Mouse (Mus musculus) heart, embryonic 12.5 days (tissue): ENCODE results near the gene Polr3b. TPM values are rescaled to one million over a fixed set of nuclear protein-coding genes. Genes with fewer than 3 reads are reported as not detected.

Experiments used
- ATAC-seq: fragments of 200-750 bp; cut with Nextera tagmentation; 2 replicates; pipeline ENCODE4 v1.8.0; 2017; ENCODE audit warnings: moderate TSS enrichment, moderate library complexity; ENCODE audit not compliant: insufficient number of reproducible peaks, low FRiP score
- H3K27ac ChIP-seq: fragments of 300-500 bp; sonication (generic); 2 replicates; pipeline ENCODE4 v1.5.1; 2016; ENCODE audit warnings: mild to moderate bottlenecking, moderate library complexity; ENCODE audit not compliant: poor library complexity, severe bottlenecking
- H3K27me3 ChIP-seq: fragments of 300-500 bp; sonication (generic); replicated peaks from 2 replicates; pipeline ENCODE4 v1.6.1; 2016; ENCODE audit warnings: mild to moderate bottlenecking, moderate library complexity
- H3K36me3 ChIP-seq: fragments of 300-500 bp; sonication (generic); 2 replicates; pipeline ENCODE4 v1.6.1; 2016; ENCODE audit warnings: mild to moderate bottlenecking, moderate library complexity
- H3K4me1 ChIP-seq: fragments of 300-500 bp; sonication (generic); replicated peaks from 2 replicates; pipeline ENCODE4 v1.6.1; 2016; ENCODE audit warnings: mild to moderate bottlenecking
- H3K4me2 ChIP-seq: fragments of 300-500 bp; sonication (generic); 2 replicates; pipeline ENCODE4 v1.6.1; 2016; ENCODE audit warnings: mild to moderate bottlenecking, moderate library complexity
- H3K4me3 ChIP-seq: fragments of 300-500 bp; sonication (generic); 2 replicates; pipeline ENCODE4 v1.5.1; 2016; ENCODE audit warnings: mild to moderate bottlenecking
- H3K9ac ChIP-seq: fragments of 300-500 bp; sonication (generic); 2 replicates; pipeline ENCODE4 v1.6.1; 2016; ENCODE audit warnings: mild to moderate bottlenecking, moderate library complexity
- H3K9me3 ChIP-seq: fragments of 300-500 bp; sonication (generic); replicated peaks from 2 replicates; pipeline ENCODE4 v1.6.1; 2016; ENCODE audit warnings: mild to moderate bottlenecking, moderate library complexity
- WGBS: fragments of 180-500 bp; shearing (Covaris S2); methylation state at CpG from one replicate; pipeline ENCODE4 v1.1.7; 2016; 5-methylcytosine and 5-hydroxymethylcytosine counted together
- polyA plus RNA-seq: library from polyadenylated mRNA; unstranded; fragments of >200 nt; fragmentation: Nextera tagmentation; extraction: Ambion mirVana; gene quantifications from 2 replicates; pipeline ENCODE4 v1.2.1, GENCODE M21; 2016

The Polr3b gene
- polyA plus RNA-seq, 1 experiment from 2014 or later: 13.4 TPM

DNA sequence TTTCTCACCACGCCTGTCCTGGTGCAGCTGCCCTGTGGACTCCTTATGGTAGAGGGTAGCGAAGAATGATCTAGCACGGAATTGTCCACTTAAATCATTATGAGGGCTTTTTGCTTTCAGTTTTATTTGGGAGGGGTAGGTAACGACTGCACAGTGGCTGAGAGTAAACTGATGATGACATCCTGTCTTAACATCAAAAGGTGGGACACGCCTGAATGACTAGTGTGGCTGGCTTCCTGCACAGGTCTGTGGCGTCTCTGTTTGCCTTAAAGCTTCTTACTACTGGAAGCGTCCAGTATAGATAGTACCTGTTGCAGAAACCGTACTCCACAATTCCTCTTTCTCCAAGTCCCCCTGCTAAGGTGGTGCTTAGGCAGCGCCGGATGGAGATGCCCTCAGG, 146.7 kb downstream of the Polr3b start:
- 76% methylated on average over 10 of the region's 10 CpGs for WGBS
- H3K27ac ChIP-seq: no peak overlapping the region
- no peak for ATAC-seq
- peaks cover 13% of the 10 kb centered on the region for H3K4me1 ChIP-seq
- no peak overlapping the region for H3K4me3 ChIP-seq
- H3K9me3 ChIP-seq: no peaks in the 10 kb centered on the region
- H3K4me2 ChIP-seq: no peak overlapping the region
- peaks cover 30% of the 10 kb centered on the region for H3K27me3 ChIP-seq
- H3K36me3 ChIP-seq: no peaks in the 10 kb centered on the region
- no peak overlapping the region for H3K9ac ChIP-seq

DNA sequence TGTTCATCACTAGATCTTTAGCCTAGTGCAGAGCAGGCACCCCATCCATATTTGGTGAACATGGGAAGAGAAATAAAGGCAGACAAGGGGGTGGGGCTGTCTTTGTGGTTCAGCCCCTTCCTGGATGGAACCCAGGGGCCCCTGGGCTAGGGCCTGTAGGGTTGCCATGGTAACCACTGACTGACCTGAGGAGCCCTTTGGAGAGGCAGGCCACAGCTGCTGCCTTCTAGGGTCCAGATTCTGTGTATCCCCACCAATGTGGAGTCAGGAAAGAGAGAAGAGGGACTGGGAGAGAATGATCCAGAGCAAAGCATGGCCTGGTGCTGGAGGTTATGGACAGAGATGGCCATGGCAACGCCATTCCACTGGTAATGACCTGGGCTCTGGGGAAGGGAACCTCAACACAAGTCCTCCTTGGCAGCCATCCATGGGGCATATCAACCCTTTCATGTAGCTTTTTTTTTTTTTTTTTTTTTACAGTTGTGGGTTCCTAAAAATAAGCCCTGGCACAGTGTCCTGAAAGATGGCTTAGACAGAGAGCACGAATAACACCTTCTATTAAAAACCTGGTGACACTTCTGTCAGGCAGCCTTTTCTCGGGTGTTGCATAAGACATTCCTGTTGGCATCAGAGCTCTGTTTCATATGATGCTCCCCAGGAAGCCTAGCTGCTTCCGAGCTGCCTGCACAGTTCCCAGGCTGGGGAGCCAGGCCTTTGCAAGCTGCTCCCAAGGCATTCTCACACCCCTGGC, 150.5 kb downstream of the Polr3b start:
- no peak for ATAC-seq
- H3K27ac ChIP-seq: 0 out of 2 replicates have a peak overlapping the region, but pooled peaks have one; percentile 25

DNA sequence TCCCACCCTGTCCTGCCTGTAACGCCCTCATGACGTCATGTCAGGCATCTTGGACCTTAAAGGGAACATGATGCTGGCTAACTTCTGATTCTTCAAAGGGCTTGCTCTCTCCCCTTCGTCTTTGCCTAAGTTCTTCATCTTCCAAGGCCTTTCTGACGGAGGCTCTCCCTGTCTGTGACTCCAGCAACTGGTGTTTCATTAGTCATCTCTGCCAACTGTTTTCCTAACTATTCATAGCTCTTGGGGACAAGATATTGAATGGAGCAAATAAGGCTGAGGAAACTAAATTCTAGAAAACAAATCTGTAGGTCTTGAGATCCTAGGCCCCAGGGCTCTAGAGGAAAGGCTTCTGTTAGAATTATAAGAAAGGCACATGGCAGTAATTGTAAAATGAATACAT, 151.8 kb downstream of the Polr3b start:
- Histone ChIP-seq H3K36me3 (no peaks in the 10 kb centered on the region), H3K27me3 (peaks cover 3% of the 10 kb centered on the region; the same call in 1 of the 2 replicates), H3K4me1 (peaks cover 24% of the 10 kb centered on the region), H3K4me2 (no peak overlapping the region), H3K9ac (no peak overlapping the region), H3K9me3 (no peaks in the 10 kb centered on the region), H3K4me3 (no peak overlapping the region), H3K27ac (no peak overlapping the region)
- 80% methylated on average over 4 of the region's 4 CpGs for WGBS
- ATAC-seq: no peak

More for the DNA sequence above, 150.5 kb downstream of the Polr3b start:
- Histone ChIP-seq H3K9ac (no peak overlapping the region), H3K4me1 (peaks cover 24% of the 10 kb centered on the region), H3K9me3 (no peaks in the 10 kb centered on the region), H3K27me3 (peaks cover 9% of the 10 kb centered on the region; the same call in 1 of the 2 replicates), H3K36me3 (no peaks in the 10 kb centered on the region), H3K4me2 (no peak overlapping the region), H3K4me3 (no peak overlapping the region)
- 50% methylated on average over 4 of the region's 4 CpGs for WGBS

DNA sequence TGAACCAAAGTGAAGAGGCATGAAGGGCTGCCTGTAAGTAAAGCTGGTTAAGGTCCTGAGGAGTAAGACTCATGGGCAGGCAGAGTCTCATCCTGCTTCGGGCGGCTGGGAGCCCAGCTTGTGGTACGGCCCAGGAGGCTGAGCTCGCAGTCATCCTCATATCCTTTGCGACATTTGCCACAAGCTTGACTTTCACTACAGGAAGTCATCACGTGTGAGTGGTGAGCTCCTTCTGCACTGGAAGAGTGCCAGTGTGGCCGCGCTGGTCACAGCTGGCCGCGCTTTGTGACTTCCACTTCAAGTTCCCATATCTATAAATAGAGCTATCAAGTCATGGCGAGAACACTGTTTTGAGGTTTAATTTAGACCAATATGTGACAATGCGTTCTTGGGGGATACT, 152.5 kb downstream of the Polr3b start:
- Histone ChIP-seq H3K27ac (0 out of 2 replicates have a peak overlapping the region, but pooled peaks have one; percentile 41), H3K27me3 (no peaks in the 10 kb centered on the region), H3K9ac (no peak overlapping the region), H3K4me3 (no peak overlapping the region), H3K36me3 (no peaks in the 10 kb centered on the region), H3K9me3 (no peaks in the 10 kb centered on the region), H3K4me1 (peaks cover 24% of the 10 kb centered on the region), H3K4me2 (no peak overlapping the region)
- WGBS: 51% methylated on average over 12 of the region's 12 CpGs
- ATAC-seq: no peak

Other genes starting within 250 kb of the Polr3b start
- 3.2 and 3.7 TPM in 2 replicates for gene Nuak1, start 181.7 kb upstream of the Polr3b start, polyA plus RNA-seq
- 145 and 154 TPM in 2 replicates for gene Ckap4, start 88.2 kb upstream of the Polr3b start, polyA plus RNA-seq
- gene Tcp11l2, start 45.7 kb upstream of the Polr3b start, polyA plus RNA-seq: 29.1 and 32.2 TPM in 2 replicates
- 0.19 and 0.42 TPM in 2 replicates for gene Rfx4, start 133.8 kb downstream of the Polr3b start, polyA plus RNA-seq